Mouse (Mus musculus): ENCODE results near the gene 5031439G07Rik.
"Not testable (repeated sequence)": the region's sequence is repeated elsewhere in the genome, so short reads cannot be mapped to it uniquely, and the experiment has no call there.

The 5031439G07Rik gene

DNA sequence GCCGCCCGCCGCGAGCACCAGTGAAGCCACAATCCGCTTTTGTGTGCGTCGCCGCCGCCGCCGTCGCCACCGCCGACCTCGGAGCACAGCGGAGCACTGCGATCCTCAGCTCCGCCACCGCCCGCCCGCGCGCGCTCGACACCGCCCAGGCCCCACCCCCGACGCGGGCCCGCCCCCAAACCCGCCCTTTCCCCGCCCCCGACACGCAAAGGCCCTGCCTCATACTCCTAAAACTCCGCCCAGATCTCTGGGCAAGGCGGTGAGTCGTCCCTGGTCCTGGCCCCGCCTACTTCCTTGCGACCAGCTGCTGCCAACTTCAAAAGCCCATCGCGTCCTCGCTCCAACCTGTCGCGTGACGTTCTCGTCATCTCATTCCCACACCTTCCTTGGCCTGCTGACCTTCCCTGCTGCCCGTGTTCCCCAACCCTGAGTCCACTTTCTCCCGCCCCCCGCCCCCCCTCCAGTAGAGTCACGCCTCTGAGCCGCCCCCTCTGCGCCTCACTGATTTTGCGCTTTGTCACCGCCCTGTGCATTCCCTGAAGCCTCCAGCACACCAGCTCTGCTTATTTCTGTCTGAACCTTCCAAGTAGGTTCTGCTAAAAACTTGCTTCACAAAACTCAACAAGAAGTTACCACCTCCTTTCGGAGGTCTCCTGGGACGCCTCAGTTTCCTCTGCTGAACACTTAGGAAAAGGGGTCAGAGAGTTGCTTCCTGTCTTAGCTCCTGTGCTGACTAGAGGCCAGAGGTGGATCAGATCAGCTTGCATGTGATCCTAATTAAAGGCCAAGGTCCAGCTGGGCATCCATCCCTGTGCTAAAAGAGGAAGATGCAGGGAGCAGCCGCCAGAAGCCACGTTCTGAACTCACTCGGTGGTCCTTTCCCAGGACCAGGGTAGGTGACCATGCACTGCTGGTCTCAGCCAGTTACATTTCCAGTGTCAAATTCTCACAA lies at the start of gene 5031439G07Rik:
Gene 5031439G07Rik (minus strand): TSS at position 678 of the 952 bp plus-strand sequence.
- in situ Hi-C loops (cut with MboI; ENCODE audit: low pct_unique_long_range_greater_than_20kb in 1 of 2, low sequenced_read_pairs in 2 of 2, unreplicated experiment in 1 of 2), result no loop called here

DNA sequence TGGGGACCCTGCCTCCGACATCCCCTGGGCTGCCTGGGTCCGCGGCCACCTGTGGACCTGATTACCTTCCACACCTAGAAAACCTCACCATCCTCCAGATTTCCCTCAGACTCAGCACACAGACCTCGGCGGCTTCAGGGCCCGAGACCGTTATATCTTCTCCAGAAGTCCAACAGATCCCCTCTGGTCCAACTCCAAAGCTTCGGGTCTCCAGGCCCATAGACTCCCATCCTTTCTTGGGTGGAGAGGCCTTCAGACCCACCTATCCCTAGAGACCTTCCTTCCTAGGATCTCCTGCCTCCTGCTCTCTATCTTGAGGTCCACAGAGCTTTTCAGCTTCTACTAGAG lies 49.0 kb upstream of the 5031439G07Rik start:
- in situ Hi-C loops (cut with MboI; ENCODE audit: low pct_unique_long_range_greater_than_20kb in 1 of 2, low sequenced_read_pairs in 2 of 2, unreplicated experiment in 1 of 2), result no loop called here

DNA sequence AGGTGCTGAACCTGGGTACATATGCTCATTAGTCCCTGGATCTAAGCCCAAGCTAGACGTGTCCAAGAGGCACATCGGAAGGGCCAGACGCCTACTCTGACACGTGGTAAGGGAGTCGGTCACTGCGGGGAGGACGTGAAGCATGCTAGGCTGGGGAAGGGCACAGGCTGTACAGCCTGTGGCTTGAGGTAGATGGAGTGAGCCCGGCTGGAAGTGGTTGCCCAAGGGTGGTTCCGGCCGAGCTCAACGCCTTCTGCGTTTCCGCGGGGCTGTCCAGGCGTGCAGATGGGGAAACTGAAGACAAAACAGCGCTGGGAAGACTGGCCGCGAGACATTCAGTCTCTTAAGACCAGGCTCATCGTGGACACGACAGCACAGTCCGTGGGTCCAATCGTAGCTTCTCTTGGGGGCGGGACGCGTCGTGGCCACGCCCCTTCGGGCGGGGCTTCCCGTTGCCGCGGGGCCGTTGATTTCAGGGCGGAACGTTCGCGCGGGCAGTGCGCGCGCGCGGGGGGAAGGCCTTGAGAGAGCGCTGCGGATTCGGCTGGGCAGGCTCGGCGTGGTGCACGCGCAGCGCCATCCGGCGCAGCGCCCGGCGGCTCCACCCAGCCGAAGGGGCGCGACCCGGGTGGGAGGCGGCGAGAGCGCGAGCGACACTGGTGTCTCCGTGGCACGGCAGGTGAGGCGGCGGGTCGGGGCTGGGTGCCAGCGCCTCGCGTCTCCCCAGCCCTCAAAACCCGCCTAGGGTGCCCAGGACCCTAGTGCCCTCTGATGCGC lies 48.4 kb upstream of the 5031439G07Rik start:
- in situ Hi-C loops (cut with MboI; ENCODE audit: low pct_unique_long_range_greater_than_20kb in 1 of 2, low sequenced_read_pairs in 2 of 2, unreplicated experiment in 1 of 2), result no loop called here

DNA sequence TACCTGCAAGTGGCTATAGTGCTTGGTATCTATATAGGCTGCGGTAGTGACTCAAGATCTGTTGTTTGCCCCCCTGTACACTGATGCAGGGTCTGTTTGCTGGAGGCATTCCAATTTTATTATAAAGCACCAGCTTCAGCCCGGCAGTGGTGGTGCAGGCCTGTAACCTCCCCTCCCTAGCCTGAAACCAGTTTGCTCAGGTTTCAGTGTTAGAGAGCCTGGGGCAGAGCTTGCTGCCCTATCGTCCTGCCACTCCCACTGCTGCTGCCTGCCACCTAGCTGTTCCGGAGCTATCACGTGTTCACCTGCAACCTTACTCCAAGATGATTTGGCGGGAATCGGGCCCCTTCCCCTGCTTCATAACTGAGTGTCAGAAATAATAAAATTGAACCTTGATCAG lies 45.6 kb upstream of the 5031439G07Rik start:
- in situ Hi-C loops (cut with MboI; ENCODE audit: low pct_unique_long_range_greater_than_20kb in 1 of 2, low sequenced_read_pairs in 2 of 2, unreplicated experiment in 1 of 2), result not testable (repeated sequence)

DNA sequence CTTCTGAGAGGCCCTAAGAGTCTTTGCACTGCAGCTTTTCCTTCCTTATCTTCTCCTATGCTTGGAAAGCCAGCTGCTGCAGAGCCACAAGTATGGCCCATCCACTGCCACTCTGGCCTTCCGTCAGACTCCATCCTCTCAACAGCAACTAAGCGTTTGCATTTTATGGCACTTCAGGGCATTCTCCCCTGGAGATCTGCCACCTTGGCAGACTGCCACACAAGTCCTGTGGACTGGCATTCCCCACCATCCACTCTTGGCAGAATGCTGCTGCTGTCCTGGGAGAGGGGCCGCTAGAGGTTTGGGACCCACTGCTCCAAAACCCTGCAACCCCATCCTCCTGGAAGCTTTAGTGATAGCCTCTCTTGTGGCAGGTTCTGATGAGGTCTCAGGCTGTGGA lies 43.5 kb upstream of the 5031439G07Rik start:
- in situ Hi-C loops (cut with MboI; ENCODE audit: low pct_unique_long_range_greater_than_20kb in 1 of 2, low sequenced_read_pairs in 2 of 2, unreplicated experiment in 1 of 2), result no loop called here

DNA sequence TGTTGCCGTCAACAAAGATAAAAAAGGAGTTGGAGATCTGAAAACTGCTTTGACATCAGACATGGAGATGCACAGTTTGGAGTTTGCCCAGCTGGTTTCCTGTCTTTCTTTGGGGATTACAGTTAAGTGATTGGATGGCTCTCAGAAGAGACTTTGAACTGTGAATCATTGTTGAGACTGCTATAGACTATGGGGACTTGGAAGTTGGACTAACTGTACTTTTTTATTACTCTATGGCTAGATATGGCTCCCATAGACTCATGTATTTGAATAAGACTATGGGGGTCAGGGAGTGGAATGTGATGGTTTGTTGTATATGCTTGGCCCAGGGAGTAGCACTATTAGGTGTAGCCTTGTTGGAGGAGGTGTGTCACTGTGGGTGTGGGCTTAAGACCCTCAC lies 42.3 kb upstream of the 5031439G07Rik start:
- in situ Hi-C loops (cut with MboI; ENCODE audit: low pct_unique_long_range_greater_than_20kb in 1 of 2, low sequenced_read_pairs in 2 of 2, unreplicated experiment in 1 of 2), result not testable (repeated sequence)

DNA sequence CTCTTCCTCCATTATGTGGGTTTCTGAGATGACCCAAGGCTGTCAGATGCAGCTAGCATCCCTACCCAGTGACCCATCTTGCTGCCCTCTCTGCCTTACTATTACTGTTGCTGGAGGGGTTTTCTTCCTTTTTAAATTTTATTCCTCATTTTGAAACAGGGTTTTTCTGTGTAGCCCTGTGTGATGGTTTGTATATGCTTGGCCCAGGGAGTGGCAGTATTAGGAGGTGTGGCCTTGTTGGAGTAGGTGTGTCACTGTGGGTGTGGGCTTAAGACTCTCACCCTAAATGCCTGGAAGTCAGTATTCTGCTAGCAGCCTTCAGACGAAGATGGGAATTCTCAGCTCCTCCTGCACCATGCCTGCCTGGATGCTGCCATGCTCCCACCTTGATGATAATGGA lies 40.3 kb upstream of the 5031439G07Rik start, which contains the start of gene Fam118a:
Gene Fam118a (plus strand): TSS at position 301 of the 400 bp plus-strand sequence.
- in situ Hi-C loops (cut with MboI; ENCODE audit: low pct_unique_long_range_greater_than_20kb in 1 of 2, low sequenced_read_pairs in 2 of 2, unreplicated experiment in 1 of 2), result not testable (repeated sequence)

DNA sequence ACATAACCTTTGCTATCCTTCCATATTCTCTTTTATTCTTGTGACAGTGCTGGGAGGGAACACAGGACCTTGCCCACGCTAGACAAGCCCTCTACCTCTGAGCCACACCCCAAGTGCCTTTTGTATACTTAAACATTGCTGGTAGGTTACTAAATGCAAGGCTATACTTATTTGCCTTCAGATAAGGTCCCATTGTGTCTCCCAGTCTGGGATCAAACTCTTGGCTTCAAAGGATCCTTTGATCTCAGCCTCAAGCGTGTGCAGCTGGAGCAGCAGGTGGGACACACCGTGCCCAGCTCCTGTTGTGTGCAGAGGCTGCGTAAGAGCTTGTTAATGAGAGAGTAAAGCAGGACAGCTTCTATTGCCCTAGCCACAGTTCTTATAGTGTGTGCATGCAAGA lies 39.4 kb upstream of the 5031439G07Rik start:
- in situ Hi-C loops (cut with MboI; ENCODE audit: low pct_unique_long_range_greater_than_20kb in 1 of 2, low sequenced_read_pairs in 2 of 2, unreplicated experiment in 1 of 2), result no loop called here

DNA sequence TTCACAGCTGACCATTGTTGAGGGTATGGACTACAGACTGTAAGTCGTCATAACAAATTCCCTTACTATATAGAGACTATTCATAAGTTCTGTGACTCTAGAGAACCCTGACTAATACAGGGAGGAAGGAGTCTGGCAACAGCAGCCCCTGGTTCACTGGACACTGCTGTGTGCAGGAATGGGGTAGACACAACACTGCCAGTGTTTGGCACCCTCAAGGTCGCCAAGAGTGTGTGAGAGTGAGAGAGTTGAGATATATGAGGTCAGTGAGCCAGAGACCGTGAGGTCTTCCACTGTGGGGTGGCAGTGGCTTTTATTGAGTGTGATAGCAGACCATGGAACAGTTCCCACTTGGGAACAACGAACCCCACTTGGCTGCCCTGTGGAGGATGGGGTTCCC lies 37.8 kb upstream of the 5031439G07Rik start:
- in situ Hi-C loops (cut with MboI; ENCODE audit: low pct_unique_long_range_greater_than_20kb in 1 of 2, low sequenced_read_pairs in 2 of 2, unreplicated experiment in 1 of 2), result no loop called here

DNA sequence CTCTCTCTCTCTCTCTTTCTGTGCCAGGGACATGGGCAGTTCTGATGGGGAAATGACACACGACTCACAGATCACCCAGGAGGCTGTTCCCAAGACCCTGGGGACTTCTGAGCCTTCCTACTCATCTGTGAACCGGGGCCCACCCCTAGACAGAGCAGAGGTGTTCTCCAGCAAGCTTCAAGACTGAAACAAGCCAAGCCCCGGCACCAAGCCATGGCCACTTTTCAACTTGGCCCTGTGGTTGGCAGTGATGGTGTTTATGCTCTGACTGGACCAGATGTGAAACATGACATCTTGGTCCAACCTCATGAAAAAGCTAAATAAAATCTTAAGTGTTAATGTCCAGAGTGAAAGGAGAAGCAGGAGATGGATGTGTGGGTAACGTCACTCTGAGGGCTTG lies 33.9 kb upstream of the 5031439G07Rik start:
- in situ Hi-C loops (cut with MboI; ENCODE audit: low pct_unique_long_range_greater_than_20kb in 1 of 2, low sequenced_read_pairs in 2 of 2, unreplicated experiment in 1 of 2), result no loop called here

DNA sequence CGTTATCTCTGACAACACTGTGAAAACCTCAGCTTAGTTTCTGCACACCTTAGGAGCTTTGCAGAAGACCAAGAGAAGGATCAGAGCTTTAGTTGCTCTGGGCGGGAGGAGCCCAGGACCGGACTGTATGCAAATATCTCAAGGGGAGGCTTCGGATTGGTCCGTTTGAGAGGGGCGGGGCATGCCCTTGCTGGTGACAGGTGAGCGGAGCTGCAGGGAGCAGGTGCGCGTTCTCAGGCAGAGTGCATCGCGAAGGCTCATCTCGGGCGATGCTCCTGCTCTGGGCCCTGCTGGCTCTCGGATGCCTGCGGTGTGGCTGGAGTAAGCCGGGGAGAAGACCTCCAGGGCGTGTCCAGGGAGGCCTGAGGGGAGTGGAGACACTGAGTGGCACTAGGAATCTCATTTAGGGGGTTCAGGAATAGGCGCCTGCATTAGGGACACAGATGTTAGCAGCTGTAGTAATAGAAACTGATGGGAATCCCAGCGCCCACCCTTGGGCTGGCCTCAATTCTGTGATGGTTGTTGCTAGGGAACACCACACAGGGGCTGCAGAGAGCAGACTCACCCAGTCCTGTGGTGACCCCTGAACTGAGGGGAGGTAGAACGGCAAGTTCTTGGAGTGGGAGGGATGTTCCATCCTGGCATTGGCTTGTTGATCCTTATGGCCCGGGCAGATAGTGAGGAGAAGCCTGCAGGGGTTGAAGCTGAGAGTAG lies 28.8 kb upstream of the 5031439G07Rik start, which contains the start of gene Upk3a:
Gene Upk3a (plus strand): TSS at position 191 of the 714 bp plus-strand sequence.
- in situ Hi-C loops (cut with MboI; ENCODE audit: low pct_unique_long_range_greater_than_20kb in 1 of 2, low sequenced_read_pairs in 2 of 2, unreplicated experiment in 1 of 2), result no loop called here

DNA sequence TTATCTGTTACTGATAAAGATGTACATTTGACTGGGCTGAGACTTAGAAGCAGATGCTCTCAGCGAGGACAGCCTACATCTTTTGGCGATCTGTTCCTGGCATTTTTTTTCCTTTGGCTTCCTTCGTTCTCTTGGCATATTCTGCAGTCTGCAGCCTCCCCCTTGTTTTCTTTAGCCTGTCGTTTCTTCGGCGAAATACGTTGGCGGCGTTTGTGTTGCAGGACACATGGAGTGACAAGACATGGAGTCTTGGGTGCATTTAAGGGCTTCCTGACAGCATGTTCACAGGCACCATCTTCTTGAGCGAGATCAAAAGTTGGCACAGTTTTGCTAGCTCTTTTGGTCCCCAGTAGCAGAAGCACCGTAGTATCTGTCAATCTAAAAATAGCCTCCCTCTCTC lies 27.4 kb upstream of the 5031439G07Rik start:
- in situ Hi-C loops (cut with MboI; ENCODE audit: low pct_unique_long_range_greater_than_20kb in 1 of 2, low sequenced_read_pairs in 2 of 2, unreplicated experiment in 1 of 2), result no loop called here

DNA sequence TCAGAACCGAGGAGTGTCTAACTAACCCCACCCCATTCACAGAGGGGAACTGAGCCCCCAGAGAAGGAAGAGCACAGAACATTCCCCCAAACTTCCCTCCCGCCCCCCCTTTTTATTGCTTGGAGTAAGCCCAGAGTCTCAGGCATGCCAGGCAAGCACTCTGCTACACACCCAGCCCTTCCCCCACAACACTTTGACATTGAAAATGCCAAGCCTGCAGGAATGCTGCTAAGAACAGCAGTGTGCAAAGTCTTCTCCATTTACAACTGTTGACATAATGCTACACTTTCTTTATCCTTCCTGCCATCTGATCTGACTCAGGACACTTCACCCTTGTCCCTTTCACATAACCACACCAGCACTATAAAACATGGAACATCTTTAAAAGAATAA lies 24.3 kb upstream of the 5031439G07Rik start:
- in situ Hi-C loops (cut with MboI; ENCODE audit: low pct_unique_long_range_greater_than_20kb in 1 of 2, low sequenced_read_pairs in 2 of 2, unreplicated experiment in 1 of 2), result no loop called here

DNA sequence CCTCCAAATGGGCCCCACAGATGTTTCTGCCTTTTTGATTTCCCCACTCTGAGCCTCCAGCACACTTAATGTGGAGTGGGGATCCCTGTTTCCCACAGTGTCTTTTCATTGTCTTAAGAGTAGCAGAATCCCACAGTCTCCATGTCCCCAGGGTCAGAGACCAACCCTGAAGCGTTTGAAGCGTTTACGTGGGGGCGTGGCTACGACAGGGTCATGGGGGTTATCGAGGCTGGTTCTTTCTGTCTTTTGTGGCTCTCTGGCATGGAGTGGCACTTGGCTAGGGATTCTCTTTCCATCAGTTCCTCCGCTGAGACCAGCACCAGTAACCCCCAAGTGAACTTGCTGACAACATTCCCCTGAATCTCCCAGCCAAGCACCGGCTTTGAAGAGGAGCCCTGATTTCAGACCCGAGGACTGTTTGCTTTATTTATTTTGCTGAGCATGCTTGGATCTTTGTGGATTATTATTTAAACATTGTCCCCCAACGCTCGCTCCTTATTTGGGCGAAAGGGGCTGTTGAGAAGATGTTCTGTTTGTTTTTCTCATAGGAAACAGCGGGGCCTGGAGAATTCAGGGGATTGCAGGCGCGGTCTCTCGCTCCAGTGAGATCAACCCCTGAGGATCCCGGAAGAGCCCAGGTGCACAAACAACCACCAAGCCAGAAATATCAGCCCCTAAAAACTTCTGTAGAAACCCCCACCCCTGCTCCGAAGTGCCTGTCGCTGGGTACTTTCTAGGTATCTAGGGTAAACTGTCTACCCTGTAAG lies 23.7 kb upstream of the 5031439G07Rik start:
- in situ Hi-C loops (cut with MboI; ENCODE audit: low pct_unique_long_range_greater_than_20kb in 1 of 2, low sequenced_read_pairs in 2 of 2, unreplicated experiment in 1 of 2), result no loop called here

DNA sequence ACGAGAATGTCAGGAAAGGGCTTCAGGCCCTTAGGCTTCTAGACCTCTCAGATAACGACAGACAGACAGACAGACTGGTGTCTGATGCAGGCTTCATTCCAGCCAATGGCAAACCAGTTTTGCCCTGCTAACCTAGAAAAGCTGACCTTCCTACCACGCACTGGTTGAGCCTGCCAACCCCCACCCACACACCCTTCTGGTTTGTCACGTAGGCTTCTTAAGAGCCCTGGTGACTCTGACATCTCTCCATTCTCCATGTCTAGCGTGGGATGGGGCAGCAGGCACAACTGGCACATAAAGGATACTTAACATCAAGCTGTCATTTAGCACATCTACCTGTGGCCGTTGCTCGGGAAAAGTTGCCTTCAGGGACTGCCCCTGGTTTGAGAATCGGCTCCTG lies 21.3 kb upstream of the 5031439G07Rik start:
- in situ Hi-C loops (cut with MboI; ENCODE audit: low pct_unique_long_range_greater_than_20kb in 1 of 2, low sequenced_read_pairs in 2 of 2, unreplicated experiment in 1 of 2), result no loop called here

DNA sequence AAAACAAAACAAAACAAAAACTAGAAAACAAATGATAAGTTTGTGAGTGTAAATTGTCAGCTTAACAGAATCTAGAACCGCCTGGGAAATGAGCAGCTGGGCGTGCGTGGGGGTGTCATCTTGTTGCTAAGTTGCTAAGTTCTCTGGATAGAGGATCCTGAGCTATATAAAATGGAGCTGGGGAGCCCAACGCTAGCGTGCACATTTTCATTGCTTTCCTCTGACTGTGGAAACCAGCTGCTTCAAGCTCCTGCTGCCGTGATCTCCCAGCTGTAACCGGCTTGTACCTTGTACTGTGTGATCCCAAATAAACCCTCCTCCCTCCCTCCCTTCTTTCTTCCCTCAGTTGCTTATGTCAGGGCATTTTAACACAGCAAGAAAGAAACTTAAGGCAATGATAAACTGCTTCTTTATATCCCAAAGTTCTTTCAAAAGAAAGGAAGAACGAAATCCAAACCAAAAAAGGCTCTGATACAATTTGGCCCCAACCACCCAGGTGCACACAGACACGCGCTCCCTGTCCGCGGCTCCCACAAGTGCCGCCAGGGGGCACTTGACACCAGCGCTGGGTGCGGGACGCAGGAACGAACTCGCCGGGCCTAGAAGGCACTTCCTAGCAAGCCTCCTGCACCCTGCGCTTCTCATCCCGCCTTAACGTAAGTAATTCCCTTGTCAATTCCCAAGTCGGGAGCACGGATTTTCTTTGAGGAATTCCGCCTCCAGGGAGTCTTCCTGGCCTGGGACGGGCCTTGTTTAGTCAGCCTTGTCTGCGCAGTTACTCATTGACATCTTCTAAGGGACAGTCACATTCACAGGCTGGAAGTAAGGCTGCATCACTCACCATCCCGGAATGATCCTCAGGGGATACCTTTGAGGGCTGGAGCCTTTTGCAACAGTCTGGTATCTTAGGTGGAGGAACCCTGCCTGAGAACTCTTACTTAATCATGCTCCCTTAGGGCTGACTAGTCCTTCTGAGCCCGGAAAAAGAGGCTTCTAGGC lies 12.9 kb upstream of the 5031439G07Rik start:
- in situ Hi-C loops (cut with MboI; ENCODE audit: low pct_unique_long_range_greater_than_20kb in 1 of 2, low sequenced_read_pairs in 2 of 2, unreplicated experiment in 1 of 2), result no loop called here

DNA sequence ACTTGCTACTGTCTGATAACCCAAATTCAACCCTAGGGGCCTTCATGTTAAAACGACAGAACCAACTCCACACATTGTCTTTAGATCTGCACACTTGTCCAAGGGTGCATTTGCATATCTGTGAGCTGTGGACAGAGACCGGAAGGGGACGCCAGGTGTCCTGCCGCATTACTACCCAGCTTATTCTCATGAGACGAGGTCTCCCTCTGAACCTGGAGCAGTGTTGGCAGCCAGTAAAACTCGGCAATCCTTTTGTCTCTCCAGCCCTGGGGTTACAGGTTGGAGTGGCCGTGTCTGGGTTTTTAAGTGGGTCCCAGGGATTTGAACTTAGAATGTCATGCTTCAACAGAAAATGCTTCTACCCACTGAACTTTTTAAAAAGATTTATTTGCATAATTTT lies 11.6 kb upstream of the 5031439G07Rik start:
- in situ Hi-C loops (cut with MboI; ENCODE audit: low pct_unique_long_range_greater_than_20kb in 1 of 2, low sequenced_read_pairs in 2 of 2, unreplicated experiment in 1 of 2), result loop anchor here (5.0 kb wide), 2 partner anchors 72 to 243 kb away; no protein-coding TSS in a partner anchor

Measured in mouse embryonic stem cell (cell line).